ENCODE assay signal across 8 mouse cellular contexts in the genomic region with DNA sequence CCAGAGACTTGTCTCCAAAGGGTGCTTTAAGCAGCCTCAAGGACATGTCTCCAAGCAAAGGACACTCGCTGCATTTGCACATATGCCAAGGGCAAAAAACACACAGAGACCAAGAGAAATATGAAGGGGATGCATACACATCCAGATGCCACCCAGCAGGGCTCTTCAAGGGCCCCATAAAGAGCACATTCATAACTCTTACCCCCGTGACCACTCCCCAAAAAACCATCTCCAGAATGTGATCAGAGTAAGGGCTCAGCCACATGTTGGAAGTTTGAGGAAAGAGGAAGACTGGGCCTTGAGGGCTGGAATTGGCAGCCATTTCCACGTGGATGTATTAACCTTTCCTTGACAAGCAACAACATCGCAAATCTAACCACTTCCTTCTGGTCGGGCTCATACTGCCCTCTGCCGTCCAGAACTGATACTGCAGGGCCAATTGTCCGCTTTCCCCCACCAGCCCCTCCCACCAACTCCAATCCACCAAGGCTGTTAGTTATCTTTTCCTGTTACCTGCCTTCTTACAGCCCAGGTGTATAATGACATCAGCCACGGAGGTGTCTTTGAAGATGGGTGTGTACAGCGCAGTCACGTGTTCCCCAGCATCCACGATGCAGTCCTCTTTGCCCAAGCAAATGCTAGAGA. TPM values are rescaled to one million over a fixed set of nuclear protein-coding genes. Genes with fewer than 3 reads are reported as not detected.
DNase-seq lines count a peak whose midpoint lies in the region; ATAC-seq lines count a peak whose summit lies in the region.

No protein-coding gene starts in this region.

- peaks cover 9% of the 10 kb centered on the region for H3K4me1 ChIP-seq in forebrain, embryonic 13.5 days
- no peaks in the 10 kb centered on the region for H3K4me1 ChIP-seq in hindbrain, embryonic 10.5 days (replicated peaks)

- no peak overlapping the region for H3K4me2 ChIP-seq in forebrain, embryonic 13.5 days

- no peak overlapping the region for H3K4me3 ChIP-seq in forebrain, embryonic 13.5 days
- no peak overlapping the region for H3K4me3 ChIP-seq in hindbrain, embryonic 10.5 days

- DNase-seq in MEL-GATA-1-ER (ENCODE audit: extremely low read depth, low read depth), result peak; percentile 47
- peak; percentile 84 for DNase-seq in hindbrain, embryonic 10.5 days (ENCODE audit: low spot score)
- DNase-seq in layer of hippocampus, adult 9-10 months (ENCODE audit: low spot score), result peak; percentile 77
- peak; percentile 87 for DNase-seq in lung, postnatal 14 days
- DNase-seq in retina, adult 2 months (ENCODE audit: low read depth, low spot score), result peak; percentile 52
- peak; percentile 91 for DNase-seq in thymus, postnatal 4 days

- no peaks in the 10 kb centered on the region for H3K27me3 ChIP-seq in forebrain, embryonic 13.5 days
- 0 out of 2 replicates have a peak, but pooled peaks cover 7% of the 10 kb centered on the region for H3K27me3 ChIP-seq in hindbrain, embryonic 10.5 days (ENCODE audit: insufficient read depth, poor library complexity, severe bottlenecking)

- ATAC-seq in cerebellum, adult (ENCODE audit: insufficient number of reproducible peaks, low FRiP score, low TSS enrichment), result peak; percentile 42; the same call in 1 of the 2 replicates
- peak; percentile 48 for ATAC-seq in forebrain, embryonic 13.5 days

- 11% methylated on average over 11 of the region's 11 CpGs for WGBS in forebrain, embryonic 13.5 days
- 12% methylated on average over 11 of the region's 11 CpGs for WGBS in hindbrain, embryonic 10.5 days

- no peaks in the 10 kb centered on the region for H3K9me3 ChIP-seq in forebrain, embryonic 13.5 days (replicated peaks)
- H3K9me3 ChIP-seq in hindbrain, embryonic 10.5 days, result no peaks in the 10 kb centered on the region

- no peak overlapping the region for H3K27ac ChIP-seq in forebrain, embryonic 13.5 days
- no peak overlapping the region for H3K27ac ChIP-seq in hindbrain, embryonic 10.5 days

- H3K36me3 ChIP-seq in forebrain, embryonic 13.5 days (ENCODE audit: poor library complexity, severe bottlenecking), result no peaks in the 10 kb centered on the region
- H3K36me3 ChIP-seq in hindbrain, embryonic 10.5 days, result no peaks in the 10 kb centered on the region

- no peak overlapping the region for H3K9ac ChIP-seq in forebrain, embryonic 13.5 days

RNA-seq across cellular contexts. Expression of a gene that starts 21.7 kb away (rescaled TPM):
- polyA plus RNA-seq in forebrain, embryonic 13.5 days (2015; fragmentation: Nextera tagmentation; extraction: Ambion mirVana), result 0.05 and 0.06 TPM in 2 replicates
- 0.05 and 1.4 TPM in 2 replicates for polyA plus RNA-seq in hindbrain, embryonic 10.5 days (2016; fragmentation: Nextera tagmentation; extraction: Ambion mirVana)

RNA-seq across cellular contexts. Expression of a gene that starts 31.7 kb away (rescaled TPM):
- 0.15 and 0.16 TPM in 2 replicates for polyA plus RNA-seq in forebrain, embryonic 13.5 days (2015; fragmentation: Nextera tagmentation; extraction: Ambion mirVana)
- polyA plus RNA-seq in hindbrain, embryonic 10.5 days (2016; fragmentation: Nextera tagmentation; extraction: Ambion mirVana), result 1.4 and 2.2 TPM in 2 replicates
